Mouse (Mus musculus): ENCODE data around the gene Hfm1.

The Hfm1 gene

GRCm38 (mm10) chr5:106833025-106833424 lies 93.1 kb downstream of the Hfm1 start:
- DNase-seq = no peak

GRCm38 (mm10) chr5:106831401-106831800 lies 94.7 kb downstream of the Hfm1 start:
- no peak for DNase-seq

- DNase-seq = no peak
These were observed 95.3 kb downstream of the Hfm1 start for GRCm38 (mm10) chr5:106830775-106831174.

- no peak for DNase-seq
These were observed 99.4 kb downstream of the Hfm1 start for GRCm38 (mm10) chr5:106826740-106827139.

GRCm38 (mm10) chr5:106826044-106826443 lies 100.1 kb downstream of the Hfm1 start:
- no peak for DNase-seq

GRCm38 (mm10) chr5:106825301-106825853 lies 100.7 kb downstream of the Hfm1 start:
- peak; percentile 52 for DNase-seq

- DNase-seq = no peak
These were observed 101.4 kb downstream of the Hfm1 start for GRCm38 (mm10) chr5:106824716-106825115.

GRCm38 (mm10) chr5:106819630-106820029 lies 106.5 kb downstream of the Hfm1 start:
- no peak for DNase-seq

GRCm38 (mm10) chr5:106815923-106816654 lies 110.0 kb downstream of the Hfm1 start:
- no peak for DNase-seq

GRCm38 (mm10) chr5:106814611-106815010 lies 111.5 kb downstream of the Hfm1 start:
- no peak for DNase-seq

- DNase-seq = peak; percentile 73 to 76
These were observed 123.0 kb downstream of the Hfm1 start for GRCm38 (mm10) chr5:106803094-106803493.

- DNase-seq = peak; percentile 85 to 88
These were observed 124.0 kb downstream of the Hfm1 start for GRCm38 (mm10) chr5:106801886-106802798.

- no peak for DNase-seq
These were observed 124.8 kb downstream of the Hfm1 start for GRCm38 (mm10) chr5:106801215-106801863.

GRCm38 (mm10) chr5:106797896-106798295 lies 128.2 kb downstream of the Hfm1 start:
- DNase-seq = no peak

- peak; percentile 34 to 42 for DNase-seq
These were observed 134.9 kb downstream of the Hfm1 start for GRCm38 (mm10) chr5:106791241-106791572.

GRCm38 (mm10) chr5:106790496-106791240 lies 135.5 kb downstream of the Hfm1 start:
- DNase-seq = no peak

Data from thymus, postnatal 36 days (tissue).